Mouse (Mus musculus): ENCODE results near the gene Rbpj.

Rbpj gene

DNA sequence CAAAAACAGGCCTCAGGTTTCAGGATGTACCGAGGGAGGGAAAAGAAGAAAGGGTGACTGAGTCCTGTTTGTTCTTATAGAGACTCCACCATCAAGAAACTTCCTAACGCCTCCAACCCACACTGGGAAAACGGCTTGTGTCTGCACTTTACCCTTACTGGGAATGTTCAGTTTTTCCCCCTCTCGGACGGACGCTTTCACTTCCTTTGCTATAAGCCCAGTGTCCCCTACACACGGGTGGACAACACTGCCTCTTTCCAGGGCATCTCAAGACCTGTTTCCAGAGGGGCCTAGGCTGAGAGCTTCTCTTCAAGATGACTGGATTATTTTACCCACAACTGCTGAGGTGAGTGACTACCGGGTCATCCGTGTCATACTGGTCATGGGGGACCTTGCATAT is at the start of gene Rbpj:
Gene Rbpj, plus strand, starts transcription at position 270 of the 400 bp plus-strand sequence.
- no peak for DNase-seq (ENCODE audit: low spot score)

GRCm38 (mm10) chr5:53420777-53421176 is 45.2 kb upstream of the Rbpj start:
- DNase-seq (ENCODE audit: low spot score): no peak

DNA sequence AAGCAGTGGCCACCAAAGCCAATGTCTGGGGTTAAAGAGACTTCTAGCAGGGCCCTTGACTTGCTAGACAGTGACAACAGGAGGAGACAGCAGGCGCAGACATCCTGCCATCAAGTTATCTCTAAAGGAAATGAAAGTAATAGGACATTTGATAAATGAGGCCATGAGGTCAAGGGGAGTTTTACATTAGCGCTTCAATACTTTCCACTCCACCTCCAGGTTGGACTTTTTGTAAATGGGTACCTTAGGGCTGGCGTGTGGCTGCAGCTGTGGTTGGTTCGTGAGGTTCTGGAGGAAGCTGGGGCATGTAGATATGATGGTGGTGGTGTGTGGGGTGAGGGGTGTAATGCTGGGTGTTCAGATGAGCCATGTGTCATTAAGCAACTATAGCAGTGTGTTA is 44.7 kb upstream of the Rbpj start:
- DNase-seq (ENCODE audit: low spot score): no peak

DNA sequence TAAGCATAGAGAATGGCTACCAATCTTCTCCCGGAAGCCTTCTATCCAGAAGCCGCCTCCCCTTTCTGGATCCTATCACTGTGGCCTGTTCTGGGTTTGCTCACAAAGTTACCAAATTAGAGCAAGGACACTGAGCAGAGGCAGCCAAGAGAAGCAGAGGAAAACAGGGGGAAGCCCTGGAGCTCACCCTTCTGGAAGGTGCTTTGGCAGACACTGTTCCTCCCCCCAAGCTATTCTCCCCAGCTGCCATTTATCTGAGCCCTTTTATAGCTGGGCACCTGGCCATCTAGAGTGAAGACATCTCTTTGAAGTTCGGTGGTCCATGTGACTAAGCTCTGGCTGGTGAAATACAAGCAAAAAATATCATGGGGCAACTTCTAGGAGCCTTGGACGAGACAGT is 38.5 kb upstream of the Rbpj start:
- no peak for DNase-seq (ENCODE audit: low spot score)

DNA sequence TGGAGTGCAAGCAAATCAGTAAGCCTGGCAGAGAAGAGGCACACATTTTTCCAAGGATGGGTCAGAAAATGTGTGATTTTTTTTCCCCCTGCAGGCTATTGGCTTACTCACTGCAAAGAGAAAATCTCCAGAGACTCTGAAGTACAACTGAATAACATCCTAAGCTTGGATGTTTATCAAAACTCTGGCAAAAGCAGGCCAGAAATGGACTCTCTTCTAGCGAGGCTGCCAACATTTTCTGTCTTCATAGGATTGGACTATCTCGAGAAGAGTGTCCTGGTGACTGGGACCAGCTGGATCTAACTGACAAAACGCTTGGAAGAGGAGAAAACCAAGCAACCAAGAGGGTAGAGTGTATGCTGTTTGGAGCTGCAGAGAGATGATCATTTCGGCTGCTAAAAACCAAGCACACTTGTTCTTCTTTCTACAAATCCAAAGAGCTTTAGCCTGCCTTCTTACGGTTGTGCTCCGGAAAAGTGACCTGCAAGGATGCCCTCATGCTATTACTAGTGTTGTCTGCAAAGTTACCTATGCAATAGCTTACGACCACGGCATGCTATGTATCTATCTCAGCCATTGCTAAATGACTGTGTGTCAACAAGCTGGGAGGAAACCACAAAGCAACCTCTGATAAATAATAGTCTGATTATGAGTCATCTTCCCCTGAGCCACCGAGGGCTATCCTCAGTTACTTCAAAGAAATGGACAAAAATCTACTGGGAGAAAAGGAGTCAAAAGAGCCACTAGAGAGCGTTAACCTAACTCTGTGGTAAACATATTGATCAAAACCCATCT is 36.1 kb upstream of the Rbpj start:
- peak; percentile 84 for DNase-seq (ENCODE audit: low spot score)

GRCm38 (mm10) chr5:53432451-53432850 is 33.5 kb upstream of the Rbpj start:
- DNase-seq (ENCODE audit: low spot score): no peak

GRCm38 (mm10) chr5:53436905-53437632 is 28.9 kb upstream of the Rbpj start:
- no peak for DNase-seq (ENCODE audit: low spot score)

GRCm38 (mm10) chr5:53437767-53438166 is 28.2 kb upstream of the Rbpj start:
- no peak for DNase-seq (ENCODE audit: low spot score)

DNA sequence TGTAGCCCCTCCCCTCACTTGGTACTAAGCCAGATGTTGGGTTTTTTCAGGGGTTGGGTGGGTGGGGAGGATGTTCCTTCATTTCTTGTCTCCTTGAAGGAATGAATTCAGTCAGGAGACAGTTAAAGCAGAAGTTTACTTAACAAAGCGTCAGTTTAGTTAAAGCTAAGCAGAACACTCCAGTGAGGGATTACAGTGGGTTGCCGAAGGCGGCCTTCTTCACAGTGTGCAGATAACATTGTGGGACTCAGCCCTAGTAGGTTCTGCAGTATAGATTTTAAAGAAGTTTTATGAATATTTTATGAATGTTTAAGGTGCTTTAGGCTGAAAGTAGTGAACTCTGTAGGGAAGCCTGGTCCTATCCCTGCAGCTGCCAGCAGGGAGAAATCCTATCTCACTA is 27.7 kb upstream of the Rbpj start:
- no peak for DNase-seq (ENCODE audit: low spot score)

DNA sequence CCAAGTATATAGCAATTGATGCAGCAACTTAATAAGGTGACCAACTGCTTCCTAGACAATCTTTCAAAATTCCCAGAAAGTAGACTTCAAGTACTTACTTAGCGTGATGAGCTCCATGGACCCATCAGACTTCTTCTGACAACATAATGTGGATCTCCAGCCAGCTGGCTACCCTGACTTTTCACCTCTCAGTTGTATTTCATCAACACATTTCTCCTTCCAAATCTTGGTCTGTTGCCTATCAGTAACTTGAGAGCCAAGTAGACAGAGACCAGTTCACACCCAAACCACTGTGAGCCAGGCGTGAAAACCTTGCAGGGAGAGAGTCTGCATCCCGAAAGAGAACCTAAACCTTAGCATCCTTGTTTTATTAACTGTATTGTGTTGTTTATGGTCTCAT is 26.3 kb upstream of the Rbpj start:
- no peak for DNase-seq (ENCODE audit: low spot score)

- no peak for DNase-seq (ENCODE audit: low spot score)
Observed at GRCm38 (mm10) chr5:53444030-53444429, 21.9 kb upstream of the Rbpj start.

GRCm38 (mm10) chr5:53450945-53451344 is 15.0 kb upstream of the Rbpj start:
- no peak for DNase-seq (ENCODE audit: low spot score)

GRCm38 (mm10) chr5:53451829-53452228 is 14.1 kb upstream of the Rbpj start:
- DNase-seq (ENCODE audit: low spot score): peak; percentile 22

GRCm38 (mm10) chr5:53452920-53453319 is 13.0 kb upstream of the Rbpj start:
- no peak for DNase-seq (ENCODE audit: low spot score)

DNA sequence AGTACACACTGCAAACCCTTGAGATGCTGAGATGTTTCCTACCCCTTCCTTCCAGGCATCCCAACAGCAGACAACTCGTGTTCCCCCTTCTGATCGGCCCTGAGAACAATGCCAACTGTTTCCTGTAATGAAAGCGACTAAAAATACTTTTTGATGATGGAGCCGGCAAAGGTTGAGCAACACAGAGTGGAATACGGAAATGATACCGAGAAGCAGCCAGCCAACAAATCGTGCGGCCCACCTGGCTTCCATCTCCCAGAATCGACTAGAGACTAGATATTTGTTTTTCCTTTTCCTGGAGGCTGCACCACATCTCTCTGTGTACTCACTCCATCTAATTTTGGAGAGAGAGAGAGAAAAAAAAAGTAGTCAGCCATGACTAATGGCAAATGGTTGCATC is 11.2 kb upstream of the Rbpj start:
- no peak for DNase-seq (ENCODE audit: low spot score)

GRCm38 (mm10) chr5:53455459-53455858 is 10.5 kb upstream of the Rbpj start:
- no peak for DNase-seq (ENCODE audit: low spot score)

DNA sequence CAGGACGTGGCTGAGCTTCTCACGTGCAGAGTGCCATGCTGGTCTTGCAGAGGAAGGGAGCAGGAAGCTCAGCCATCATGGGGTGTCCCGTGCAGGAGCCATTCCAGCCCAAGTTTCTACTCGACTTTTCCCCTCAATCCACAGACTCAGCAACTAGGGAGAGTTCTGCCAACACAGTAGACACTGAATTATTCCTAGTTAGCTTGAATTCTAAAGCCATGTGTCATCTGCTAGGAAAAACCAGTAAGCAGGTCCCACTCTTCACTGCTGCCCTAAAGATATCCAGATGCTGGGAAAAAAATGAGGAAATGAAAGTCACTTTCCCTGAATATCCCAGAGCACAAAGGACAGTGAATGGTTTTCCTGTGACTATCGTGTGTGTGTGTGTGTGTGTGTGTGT is 5.8 kb upstream of the Rbpj start:
- peak; percentile 53 for DNase-seq (ENCODE audit: low spot score)

GRCm38 (mm10) chr5:53463098-53464018 is 2.6 kb upstream of the Rbpj start:
- DNase-seq (ENCODE audit: low spot score): no peak

GRCm38 (mm10) chr5:53466422-53467333 is 726 bp downstream of the Rbpj start:
- DNase-seq (ENCODE audit: low spot score): no peak

DNA sequence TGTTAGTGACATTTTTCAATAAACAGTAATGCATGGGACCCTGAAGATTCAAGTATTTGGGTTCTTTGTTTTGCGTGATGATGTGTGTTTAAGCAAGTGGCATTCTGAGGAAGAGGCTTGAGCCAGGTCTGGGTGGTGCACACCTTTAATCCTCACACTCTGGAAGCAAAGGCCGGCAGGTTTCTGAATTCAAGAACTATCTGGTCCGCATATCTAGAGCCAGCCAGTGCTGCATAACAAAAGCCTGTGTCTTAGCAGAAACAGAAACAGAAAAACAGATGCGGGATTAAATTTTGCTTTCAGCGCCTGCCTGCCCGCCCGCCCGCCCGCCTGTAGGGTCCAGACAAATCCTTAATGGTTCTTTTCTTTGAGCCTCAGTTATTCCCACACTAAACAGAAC is 1.6 kb downstream of the Rbpj start:
- DNase-seq (ENCODE audit: low spot score): no peak

DNA sequence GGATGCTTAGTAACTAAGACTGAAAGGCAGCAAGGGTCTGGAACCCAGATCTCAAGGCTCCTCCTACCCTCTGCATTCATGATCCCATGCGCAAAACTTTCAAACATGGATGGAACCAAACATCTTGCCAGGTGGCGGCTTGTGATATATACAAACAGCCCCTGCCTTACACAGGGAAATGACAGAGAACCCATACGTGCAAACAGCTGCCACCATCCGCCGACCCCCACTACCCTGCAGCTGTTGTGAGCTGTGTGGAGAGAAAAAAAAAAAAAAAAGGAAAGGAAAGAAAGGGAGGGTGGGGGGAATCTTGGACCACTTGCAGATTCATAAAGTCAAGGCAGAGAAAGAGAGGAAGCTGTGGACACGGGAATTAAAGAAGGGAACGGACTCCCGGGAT is 2.4 kb downstream of the Rbpj start:
- no peak for DNase-seq (ENCODE audit: low spot score)

Data from adipocyte (in vitro differentiated cells).